Mouse (Mus musculus) spleen, postnatal 14 days (tissue): ENCODE data around the gene Gja5.
"Not testable (repeated sequence)": the region's sequence is repeated elsewhere in the genome, so short reads cannot be mapped to it uniquely, and the experiment has no call there.

Experiments
- DNase-seq, 2 experiments: peaks; one replicate each; pipeline ENCODE4 v3.0.0; 2021 to 2022; ENCODE audit warnings: low spot score in 2 of 2

The Gja5 gene

GRCm38 (mm10) chr3:97100784-97101641 lies 196.5 kb downstream of the Gja5 start:
- no peak for DNase-seq

GRCm38 (mm10) chr3:97103946-97104345 lies 199.5 kb downstream of the Gja5 start:
- DNase-seq, result not testable (repeated sequence)

DNA sequence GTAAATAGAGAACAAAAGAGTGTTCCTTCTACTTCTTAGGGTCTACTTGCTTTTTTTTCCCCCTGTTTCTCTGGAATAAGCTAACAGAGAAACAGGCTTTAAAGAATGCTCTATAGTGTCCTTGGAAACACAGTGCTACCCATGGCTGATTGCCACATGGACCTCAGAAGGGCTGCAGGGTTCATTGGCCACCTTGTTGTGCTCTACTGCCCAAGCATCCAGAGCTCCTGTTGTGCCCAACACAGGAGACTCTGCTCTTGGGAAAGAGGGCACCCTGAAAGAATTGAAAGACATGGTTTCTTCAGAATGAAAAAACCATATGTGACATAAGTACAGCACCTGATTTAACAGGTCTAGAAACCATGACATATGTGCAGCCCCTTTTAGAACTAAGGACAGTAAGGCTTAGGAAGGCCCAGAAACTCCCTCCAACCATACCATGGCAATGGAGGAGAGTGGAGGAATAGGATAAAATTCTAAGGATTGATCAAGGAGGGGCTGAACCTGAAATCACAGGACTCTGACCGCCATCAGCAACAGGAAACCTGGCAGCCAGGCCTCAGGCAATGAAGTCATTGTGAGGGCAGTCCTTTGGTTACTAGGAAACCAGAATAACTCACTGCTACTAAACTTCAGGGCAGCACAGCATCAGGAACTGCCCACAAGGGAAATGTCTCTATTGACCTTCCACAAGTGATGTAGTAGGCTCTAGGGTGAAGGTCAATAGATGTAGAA lies 200.4 kb downstream of the Gja5 start:
- DNase-seq, result no peak

DNA sequence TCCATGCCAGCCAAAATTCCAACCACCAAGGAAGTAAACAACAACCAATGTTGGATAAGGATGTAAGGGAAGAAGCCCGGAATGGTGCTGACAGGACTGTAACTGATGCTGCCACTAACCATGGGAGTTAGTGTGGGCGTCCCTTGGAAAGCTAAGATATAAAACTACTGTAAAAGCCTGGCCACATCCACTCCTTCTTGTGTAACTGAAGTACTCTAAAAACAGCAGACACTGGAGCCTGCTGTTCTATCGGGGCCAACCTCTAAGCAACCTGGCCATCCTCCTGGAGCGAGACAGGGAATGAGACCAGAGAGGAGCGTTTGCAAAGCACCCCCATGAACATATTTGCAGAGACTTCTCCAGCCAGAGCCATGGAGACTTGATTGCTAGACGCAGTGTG lies 213.0 kb downstream of the Gja5 start:
- no peak for DNase-seq

DNA sequence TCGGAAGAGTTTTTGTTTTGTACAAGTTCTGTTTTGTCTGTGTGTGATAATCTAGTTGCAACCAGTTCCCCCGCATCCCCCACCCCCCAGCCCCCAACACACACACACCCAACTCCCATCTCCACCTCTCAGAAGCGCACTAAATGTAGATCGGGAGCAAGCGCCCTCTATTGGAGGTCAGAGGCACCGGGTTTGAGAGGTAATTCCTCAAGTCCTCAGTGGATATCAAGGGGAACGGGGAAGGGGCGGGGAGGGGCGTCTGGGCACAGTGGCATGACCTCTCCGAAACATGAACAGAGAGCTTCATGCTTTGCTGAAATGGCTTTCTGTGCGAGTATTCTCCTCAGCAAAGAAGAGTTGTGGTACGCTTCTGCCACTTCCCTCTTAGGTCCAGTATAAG lies 213.8 kb downstream of the Gja5 start:
- DNase-seq, result no peak

DNA sequence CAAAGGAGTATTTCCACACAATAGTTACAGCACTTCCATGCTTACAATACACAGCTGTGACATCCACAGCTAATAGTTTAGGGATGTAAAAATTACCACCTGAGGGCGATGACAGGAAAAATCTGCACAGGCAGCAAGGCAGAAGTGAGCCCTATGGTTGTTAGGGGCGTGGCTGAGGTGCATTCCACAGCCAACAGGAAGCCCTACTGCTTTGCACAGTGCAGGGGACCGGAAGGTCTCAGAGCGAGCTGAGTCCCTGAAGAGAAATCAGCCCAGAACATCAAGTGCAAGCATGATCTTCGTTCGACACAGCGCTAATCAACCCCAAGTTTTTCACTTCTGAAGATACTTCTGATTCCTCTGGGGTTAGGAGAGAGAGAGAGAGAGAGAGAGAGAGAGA lies 219.7 kb downstream of the Gja5 start:
- peak; percentile 13 to 28 for DNase-seq
